Mouse (Mus musculus) forebrain, embryonic 16.5 days (tissue): Measurements from ENCODE around the gene Acpp. TPM values are rescaled to one million over a fixed set of nuclear protein-coding genes. Genes with fewer than 3 reads are reported as not detected.

Experiments
- ATAC-seq: fragments of 200-750 bp; cut with Nextera tagmentation; 2 replicates; pipeline ENCODE4 v1.8.0; 2017; ENCODE audit warnings: mild to moderate bottlenecking, moderate library complexity
- H3K27ac ChIP-seq: fragments of 300-500 bp; sonication (generic); 2 replicates; pipeline ENCODE4 v1.5.1; 2014; ENCODE audit warnings: low read length, control low read depth
- H3K27me3 ChIP-seq: fragments of 300-500 bp; sonication (generic); replicated peaks from 2 replicates; pipeline ENCODE4 v1.6.1; 2014; ENCODE audit warnings: low read length; ENCODE audit not compliant: control insufficient read depth, insufficient read depth
- H3K36me3 ChIP-seq: fragments of 300-500 bp; sonication (generic); 2 replicates; pipeline ENCODE4 v1.6.1; 2014; ENCODE audit not compliant: control insufficient read depth, insufficient read depth
- H3K4me1 ChIP-seq: fragments of 300-500 bp; sonication (generic); replicated peaks from 2 replicates; pipeline ENCODE4 v1.6.1; 2014; ENCODE audit warnings: low read length; ENCODE audit not compliant: control insufficient read depth, insufficient read depth
- H3K4me2 ChIP-seq: fragments of 300-500 bp; sonication (generic); 2 replicates; pipeline ENCODE4 v1.6.1; 2014; ENCODE audit warnings: mild to moderate bottlenecking, low read length, control low read depth
- H3K4me3 ChIP-seq: fragments of 300-500 bp; sonication (generic); replicated peaks from 2 replicates; pipeline ENCODE4 v1.5.1; 2014; ENCODE audit warnings: mild to moderate bottlenecking, low read length, control low read depth
- H3K9ac ChIP-seq: fragments of 300-500 bp; sonication (generic); replicated peaks from 2 replicates; pipeline ENCODE4 v1.6.1; 2014; ENCODE audit warnings: low read depth, low read length, control low read depth
- H3K9me3 ChIP-seq: fragments of 300-500 bp; sonication (generic); 2 replicates; pipeline ENCODE4 v1.6.1; 2016; ENCODE audit warnings: low read length; ENCODE audit not compliant: control insufficient read depth
- WGBS: fragments of 180-500 bp; shearing (Covaris S2); extraction: QIAGEN DNeasy Blood & Tissue Kit; methylation state at CpG from one replicate; pipeline ENCODE4 v1.1.7; 2014; 5-methylcytosine and 5-hydroxymethylcytosine counted together
- polyA plus RNA-seq: library from polyadenylated mRNA; unstranded; fragments of >200 nt; fragmentation: Nextera tagmentation; extraction: Ambion mirVana; gene quantifications from 2 replicates; pipeline ENCODE4 v1.2.1, GENCODE M21; 2015

The Acpp gene
- polyA plus RNA-seq, 1 experiment from 2014 or later: 0.28 TPM

DNA sequence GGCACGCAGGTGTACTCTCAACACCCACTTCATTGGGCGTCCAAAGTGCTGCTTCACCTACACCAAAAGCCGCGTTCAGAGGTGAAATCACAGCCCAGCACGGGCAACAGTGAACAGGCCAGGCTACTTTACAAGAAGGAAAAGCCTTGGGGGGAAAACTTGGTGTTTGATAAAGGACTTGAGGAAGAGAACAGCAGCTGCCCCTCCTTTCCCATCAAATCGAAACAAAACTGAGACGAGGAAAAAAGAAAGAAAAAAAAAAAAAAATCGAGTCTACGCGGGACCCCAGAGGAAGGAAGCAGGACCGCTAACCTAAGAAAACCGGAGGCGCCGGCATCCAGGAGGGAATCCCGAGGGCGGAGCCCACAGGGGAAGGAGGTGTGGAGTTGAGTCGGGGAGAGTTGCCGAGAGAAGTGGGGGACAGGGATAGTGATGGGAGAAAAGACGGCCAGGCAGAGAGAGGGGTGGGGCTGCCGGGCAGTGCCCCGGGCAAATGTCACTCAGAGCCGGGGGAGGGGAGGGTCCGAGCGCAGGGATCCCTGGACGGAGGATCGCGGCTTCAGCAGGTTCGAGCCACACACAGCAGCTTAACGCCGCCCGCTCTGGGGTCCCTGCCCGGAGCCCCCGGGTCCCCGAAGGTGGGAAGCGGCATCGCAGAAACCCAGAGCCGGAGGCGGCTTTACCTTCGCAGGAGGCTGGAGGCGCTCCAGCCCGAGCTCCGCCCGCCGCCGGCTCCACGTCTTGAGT lies 75.4 kb downstream of the Acpp start:
- Histone ChIP-seq H3K36me3 (no peaks in the 10 kb centered on the region), H3K9ac (peak overlapping the region; percentile 85), H3K4me2 (peak overlapping the region; percentile 90), H3K4me1 (peaks cover 16% of the 10 kb centered on the region), H3K4me3 (peak overlapping the region; percentile 80), H3K9me3 (no peaks in the 10 kb centered on the region), H3K27me3 (no peaks in the 10 kb centered on the region), H3K27ac (peak overlapping the region; percentile 83)
- peak; percentile 34 for ATAC-seq
- WGBS: under 1% methylated on average over 35 of the region's 46 CpGs

DNA sequence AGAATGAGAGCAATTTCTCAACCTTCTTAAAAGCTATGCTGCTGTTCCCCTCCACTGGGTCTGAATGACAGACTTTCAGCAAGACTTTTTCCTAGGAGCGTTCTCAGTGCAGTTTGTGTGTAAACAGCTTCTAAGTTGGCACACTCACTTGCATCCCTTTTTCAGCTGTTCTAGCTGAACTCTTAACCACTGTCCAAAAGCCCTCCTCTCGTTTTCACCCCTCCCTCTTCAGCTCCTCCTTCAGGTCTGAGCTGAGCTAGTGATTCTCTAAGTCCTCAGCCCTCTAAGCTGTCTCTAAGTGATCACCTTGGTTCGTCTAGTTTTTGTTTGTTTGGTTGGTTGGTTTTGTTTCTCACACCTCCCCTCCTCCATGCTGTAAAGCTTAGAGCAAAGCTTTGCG lies 77.2 kb downstream of the Acpp start:
- Histone ChIP-seq H3K4me2 (no peak overlapping the region), H3K27me3 (no peaks in the 10 kb centered on the region), H3K27ac (no peak overlapping the region), H3K9ac (no peak overlapping the region), H3K4me3 (no peak overlapping the region), H3K9me3 (no peaks in the 10 kb centered on the region), H3K4me1 (peaks cover 16% of the 10 kb centered on the region), H3K36me3 (no peaks in the 10 kb centered on the region)
- WGBS: 46% methylated on average over 4 of the region's 4 CpGs
- ATAC-seq: no peak

DNA sequence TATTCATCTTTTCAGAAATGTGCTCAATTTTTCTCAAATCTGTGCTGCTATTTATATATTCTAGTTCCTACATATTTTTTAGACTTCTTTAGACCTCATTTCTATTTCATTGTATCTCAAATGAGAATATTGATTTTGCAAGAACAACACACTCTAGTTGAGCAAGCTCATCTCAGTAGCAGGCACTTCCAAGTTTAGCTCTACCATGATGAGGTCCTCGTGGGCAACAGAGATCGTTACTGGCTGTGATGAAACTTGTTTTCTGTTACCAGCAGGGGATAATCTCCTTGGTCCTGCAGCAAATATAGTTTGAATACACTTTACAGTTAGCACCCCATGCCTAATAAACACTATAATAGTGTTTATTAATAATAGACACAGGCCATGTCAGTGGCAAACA lies 81.5 kb downstream of the Acpp start:
- ATAC-seq: no peak
- no peaks in the 10 kb centered on the region for H3K36me3 ChIP-seq
- H3K27me3 ChIP-seq: no peaks in the 10 kb centered on the region
- no peaks in the 10 kb centered on the region for H3K9me3 ChIP-seq
- H3K4me1 ChIP-seq: peaks cover 10% of the 10 kb centered on the region
- no peak overlapping the region for H3K4me2 ChIP-seq
- no peak overlapping the region for H3K4me3 ChIP-seq
- WGBS: 55% methylated on average over 2 of the region's 2 CpGs
- H3K27ac ChIP-seq: no peak overlapping the region
- H3K9ac ChIP-seq: no peak overlapping the region

DNA sequence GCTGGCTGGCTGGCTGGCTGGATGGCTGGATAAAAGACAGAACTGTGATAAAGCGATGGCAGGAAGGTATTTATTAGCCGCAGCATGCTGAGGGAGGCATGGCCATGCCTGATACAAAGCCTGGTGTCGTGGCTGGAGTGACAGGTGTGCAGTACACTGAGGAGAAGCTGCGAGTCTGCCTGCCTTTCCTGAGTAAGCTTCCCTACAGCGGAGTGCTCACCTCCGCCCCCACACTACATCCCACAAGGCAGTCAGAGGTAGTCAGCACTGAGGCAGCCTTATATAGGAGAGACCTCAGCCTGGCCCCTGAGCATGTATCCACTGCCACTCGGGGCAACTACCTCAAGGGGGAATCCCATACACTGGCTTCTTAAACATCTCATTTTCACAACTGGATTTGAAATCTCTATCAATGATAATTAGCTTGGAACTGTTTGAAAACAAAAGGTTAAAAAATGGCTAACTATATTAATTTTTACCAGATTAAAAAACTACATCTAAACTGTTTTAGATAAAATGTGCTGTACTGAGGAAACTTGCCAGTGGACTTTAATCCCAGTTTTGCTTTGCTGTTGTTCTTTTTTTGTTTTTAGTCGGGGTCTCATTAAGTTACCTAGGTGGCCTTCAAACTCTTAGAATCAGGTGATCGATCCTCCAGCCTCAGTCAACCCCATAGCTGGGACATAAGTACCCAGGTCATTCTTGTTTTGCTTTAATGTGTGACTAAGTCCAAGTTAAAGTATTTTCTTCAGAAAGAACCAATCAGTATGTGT lies 83.0 kb downstream of the Acpp start:
- H3K4me3 ChIP-seq: no peak overlapping the region
- H3K4me1 ChIP-seq: peaks cover 3% of the 10 kb centered on the region; the same call in 1 of the 2 replicates
- no peak for ATAC-seq
- H3K9ac ChIP-seq: no peak overlapping the region
- H3K4me2 ChIP-seq: no peak overlapping the region
- no peaks in the 10 kb centered on the region for H3K36me3 ChIP-seq
- no peaks in the 10 kb centered on the region for H3K9me3 ChIP-seq
- 73% methylated on average over 9 of the region's 9 CpGs for WGBS
- no peak overlapping the region for H3K27ac ChIP-seq
- no peaks in the 10 kb centered on the region for H3K27me3 ChIP-seq

DNA sequence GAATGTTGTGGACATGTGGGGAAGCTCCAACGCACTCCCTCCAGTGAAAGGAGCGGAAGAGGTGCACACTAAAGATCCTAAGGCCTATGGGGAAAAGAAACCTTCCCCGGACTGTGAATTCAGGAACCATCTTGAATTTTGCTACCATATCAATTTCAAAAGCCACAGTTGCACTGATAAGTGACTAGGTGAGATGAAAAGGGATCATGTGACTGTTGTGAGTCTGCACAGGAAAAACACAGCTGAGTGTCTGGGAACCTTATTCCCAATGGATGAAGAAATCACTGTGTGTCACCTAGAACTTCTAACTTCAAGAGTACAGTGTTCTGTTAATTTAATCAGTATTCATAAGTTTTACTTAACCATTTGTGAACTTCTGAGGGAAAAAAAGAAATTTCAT lies 84.9 kb downstream of the Acpp start:
- H3K4me1 ChIP-seq: peaks cover 3% of the 10 kb centered on the region; the same call in 1 of the 2 replicates
- WGBS: 97% methylated on average over 3 of the region's 3 CpGs
- no peaks in the 10 kb centered on the region for H3K27me3 ChIP-seq
- H3K4me3 ChIP-seq: no peak overlapping the region
- no peaks in the 10 kb centered on the region for H3K36me3 ChIP-seq
- no peak overlapping the region for H3K9ac ChIP-seq
- H3K27ac ChIP-seq: no peak overlapping the region
- no peak for ATAC-seq
- no peak overlapping the region for H3K4me2 ChIP-seq
- H3K9me3 ChIP-seq: no peaks in the 10 kb centered on the region

DNA sequence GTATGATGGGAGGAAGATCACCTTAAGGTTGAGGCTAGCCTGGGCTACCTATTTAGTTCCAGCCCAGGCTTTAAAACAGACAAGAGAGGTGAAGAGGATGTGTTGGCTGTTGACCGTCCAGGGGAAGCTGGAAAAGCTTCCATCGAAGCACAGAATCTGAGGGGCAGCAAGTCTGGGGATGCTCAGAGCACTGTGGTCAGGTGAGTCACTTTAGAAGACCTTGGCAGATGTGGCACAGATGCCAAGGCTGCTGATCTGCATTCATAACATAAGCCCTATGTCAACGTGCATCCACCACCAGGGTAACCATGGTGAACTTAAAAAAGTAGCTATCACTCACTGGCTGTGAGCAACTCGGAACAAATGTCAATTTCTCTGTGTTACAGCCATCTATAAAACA lies 85.9 kb downstream of the Acpp start:
- peaks cover 3% of the 10 kb centered on the region; the same call in 1 of the 2 replicates for H3K4me1 ChIP-seq
- no peaks in the 10 kb centered on the region for H3K27me3 ChIP-seq
- ATAC-seq: no peak
- no peak overlapping the region for H3K27ac ChIP-seq
- WGBS: 88% methylated on average over 4 of the region's 4 CpGs
- H3K36me3 ChIP-seq: no peaks in the 10 kb centered on the region
- H3K9ac ChIP-seq: no peak overlapping the region
- no peak overlapping the region for H3K4me3 ChIP-seq
- no peaks in the 10 kb centered on the region for H3K9me3 ChIP-seq
- no peak overlapping the region for H3K4me2 ChIP-seq

DNA sequence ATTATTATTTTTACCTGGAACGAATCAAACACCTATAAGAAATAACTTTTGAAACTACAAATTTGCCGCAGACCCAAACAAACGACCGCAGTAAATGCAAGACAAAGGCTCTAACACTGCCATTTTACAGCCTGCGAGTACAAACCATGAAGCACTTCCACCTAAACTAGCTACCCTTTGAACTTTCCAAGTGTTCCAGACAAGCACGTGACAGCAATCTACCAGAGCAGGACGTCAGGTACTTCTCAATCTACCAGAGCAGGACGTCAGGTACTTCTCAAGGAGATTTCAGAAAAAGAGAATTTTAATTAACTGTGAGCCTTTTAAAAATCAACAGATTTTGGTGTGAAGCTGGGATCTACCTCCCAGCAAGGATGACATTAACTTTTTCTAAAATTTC lies 86.4 kb downstream of the Acpp start:
- Histone ChIP-seq H3K27ac (no peak overlapping the region), H3K4me1 (peaks cover 3% of the 10 kb centered on the region; the same call in 1 of the 2 replicates), H3K36me3 (no peaks in the 10 kb centered on the region), H3K4me3 (no peak overlapping the region), H3K4me2 (no peak overlapping the region), H3K27me3 (no peaks in the 10 kb centered on the region), H3K9me3 (no peaks in the 10 kb centered on the region), H3K9ac (no peak overlapping the region)
- WGBS: 85% methylated on average over 8 of the region's 8 CpGs
- ATAC-seq: no peak

DNA sequence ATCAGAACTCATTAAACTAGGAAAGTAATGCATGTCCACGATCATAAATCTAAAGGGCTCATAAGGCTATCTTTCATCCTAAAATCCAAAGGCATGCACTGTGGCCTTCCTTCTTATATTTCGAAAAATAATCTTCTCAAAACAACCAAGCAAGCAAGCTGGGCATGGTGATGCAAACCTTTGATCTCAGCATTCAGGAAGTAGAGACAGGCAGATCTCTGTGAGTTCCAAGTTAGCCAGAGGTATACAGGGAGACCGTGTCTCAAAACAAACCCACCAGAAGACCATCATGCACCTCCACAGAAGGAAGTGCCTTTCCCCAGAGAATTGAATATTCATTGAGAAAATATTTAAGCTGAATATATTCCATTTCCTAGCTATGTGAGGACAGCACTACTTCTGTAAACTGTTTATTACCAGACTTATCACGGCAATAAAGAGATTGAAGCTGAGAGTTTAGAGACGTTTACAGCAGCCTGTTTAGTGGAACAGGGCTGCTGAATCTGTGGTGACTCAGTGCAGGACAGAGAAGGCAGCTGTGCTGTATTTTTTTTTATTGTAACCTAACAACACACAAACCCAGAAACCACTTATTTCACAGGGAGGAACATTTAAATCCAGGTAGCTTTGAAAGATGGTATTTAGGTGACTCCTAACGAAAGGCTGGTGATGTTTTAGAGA lies 90.1 kb downstream of the Acpp start:
- H3K9me3 ChIP-seq: no peaks in the 10 kb centered on the region
- ATAC-seq: no peak
- no peaks in the 10 kb centered on the region for H3K27me3 ChIP-seq
- H3K4me2 ChIP-seq: no peak overlapping the region
- H3K4me1 ChIP-seq: no peaks in the 10 kb centered on the region
- H3K9ac ChIP-seq: no peak overlapping the region
- H3K36me3 ChIP-seq: no peaks in the 10 kb centered on the region
- H3K4me3 ChIP-seq: no peak overlapping the region
- 87% methylated on average over 6 of the region's 6 CpGs for whole genome bisulfite sequencing
- H3K27ac ChIP-seq: no peak overlapping the region

DNA sequence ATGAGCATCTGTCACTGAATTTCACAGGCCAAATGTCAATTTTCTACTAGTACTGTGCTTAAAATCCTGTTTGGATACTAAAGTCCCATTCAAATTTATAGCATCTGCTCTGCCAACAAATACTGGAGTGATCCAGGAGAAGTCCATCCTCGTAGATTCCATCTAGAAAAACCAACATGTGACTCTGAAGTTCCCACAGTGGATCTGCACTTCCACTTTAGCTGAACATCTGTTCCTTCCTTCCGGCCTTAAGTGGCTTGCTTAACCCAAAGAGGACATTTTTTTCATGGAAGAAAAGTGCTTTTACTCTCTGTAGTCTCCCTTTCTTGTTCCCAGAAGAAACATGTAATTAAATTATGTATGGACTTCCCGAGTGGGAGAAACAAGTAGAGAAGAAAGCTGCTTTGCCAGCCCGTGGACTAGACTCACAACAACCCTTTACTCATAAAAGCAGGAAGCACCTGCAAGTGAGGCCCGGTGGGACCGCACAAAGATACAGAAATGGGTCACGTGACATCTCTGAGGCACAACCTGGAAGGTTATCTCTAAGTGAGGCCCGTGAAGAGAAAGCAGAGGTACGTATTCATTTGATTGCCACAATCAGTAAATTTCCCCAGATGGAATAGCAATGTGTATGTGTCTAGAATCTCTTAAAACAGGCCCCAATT lies 93.6 kb downstream of the Acpp start:
- Histone ChIP-seq H3K9me3 (no peaks in the 10 kb centered on the region), H3K4me1 (no peaks in the 10 kb centered on the region), H3K36me3 (no peaks in the 10 kb centered on the region), H3K4me2 (no peak overlapping the region), H3K27me3 (no peaks in the 10 kb centered on the region), H3K9ac (no peak overlapping the region), H3K4me3 (no peak overlapping the region), H3K27ac (no peak overlapping the region)
- 89% methylated on average over 9 of the region's 9 CpGs for WGBS
- no peak for ATAC-seq
